Mouse (Mus musculus): Measurements from ENCODE around the gene Shc4. TPM values are rescaled to one million over a fixed set of nuclear protein-coding genes. Genes with fewer than 3 reads are reported as not detected.

The Shc4 gene
- 1 to 10 TPM; 5.4 to 6.0 TPM for total RNA-seq (2021)
- long read RNA-seq, experiment 1, full-length matches to known transcripts, result 2 of 4 reads
- long read RNA-seq, experiment 1, partial matches to known transcripts, result 0 of 4 reads
- long read RNA-seq, experiment 1, other reads (novel, unspliced or antisense), result 2 of 4 reads
- long read RNA-seq, experiment 2, partial matches to known transcripts, result 2 of 10 reads
- long read RNA-seq, experiment 2, other reads (novel, unspliced or antisense), result 8 of 10 reads

DNA sequence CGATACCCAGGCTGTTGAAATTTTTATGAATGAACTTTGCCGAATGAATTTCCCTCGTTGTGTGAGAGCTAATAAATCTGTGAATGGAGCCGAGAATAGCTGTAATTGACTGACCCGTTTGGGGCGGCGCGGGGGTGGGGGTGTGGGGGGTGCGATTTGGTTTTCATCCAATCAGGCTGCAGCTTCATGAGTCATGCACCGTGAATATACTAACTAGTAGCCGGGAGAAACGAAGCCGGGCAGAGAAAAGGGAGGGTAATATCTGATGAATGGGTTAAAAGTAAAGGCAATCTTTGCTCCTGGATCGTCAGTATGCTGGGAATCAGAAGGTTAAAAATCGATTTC is at the start of gene Shc4:
TSS of gene Shc4 (minus strand) at position 63 of the 345 bp plus-strand sequence.
- no peak for DNase-seq (ENCODE audit: low spot score in 2 of 2)

GRCm38 (mm10) chr2:125765029-125765428 is 41.1 kb upstream of the Shc4 start:
- DNase-seq (ENCODE audit: low spot score in 2 of 2), result no peak

DNA sequence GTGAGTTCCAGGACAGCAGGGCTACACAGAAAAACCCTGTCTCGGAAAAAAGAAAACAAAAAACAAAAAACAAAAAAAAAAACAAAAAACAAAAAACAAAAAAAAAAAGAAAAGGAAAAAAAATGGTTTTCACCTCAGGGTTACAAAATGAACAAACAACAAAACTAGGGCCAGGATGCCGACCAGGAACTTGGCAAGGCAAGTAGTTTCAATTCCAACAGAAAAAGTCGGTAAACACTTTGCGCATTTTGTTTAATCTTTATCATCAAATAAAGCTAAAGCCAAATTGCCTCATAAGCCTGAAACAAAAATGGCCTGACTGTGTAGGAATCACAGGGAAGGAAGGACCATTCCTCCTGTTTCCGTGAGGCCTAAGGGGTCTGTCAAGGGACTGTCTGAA is 40.6 kb upstream of the Shc4 start:
- DNase-seq (ENCODE audit: low spot score in 2 of 2), result no peak

- DNase-seq (ENCODE audit: low spot score in 2 of 2), result no peak
Observed at GRCm38 (mm10) chr2:125749330-125749729, 25.4 kb upstream of the Shc4 start.

DNA sequence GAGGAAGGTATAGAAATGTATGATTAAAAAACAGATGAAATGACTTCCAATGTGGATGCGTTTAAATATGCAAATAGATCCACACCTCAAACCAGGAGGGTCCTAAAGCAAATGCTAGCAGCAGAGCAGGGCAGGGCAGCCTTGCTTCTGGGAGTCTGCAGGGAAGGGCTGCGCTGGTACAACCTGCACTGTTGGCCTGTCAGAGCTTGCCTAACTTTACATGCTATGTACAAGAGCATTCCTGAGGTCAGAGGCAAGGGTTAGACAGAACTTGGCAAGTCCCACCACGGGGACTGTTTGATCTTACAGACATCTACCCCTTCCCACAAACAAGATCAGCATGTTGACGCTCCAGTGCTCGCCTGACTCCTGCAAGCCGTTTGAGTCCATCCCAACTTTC is 15.4 kb upstream of the Shc4 start:
- no peak for DNase-seq (ENCODE audit: low spot score in 2 of 2)

DNA sequence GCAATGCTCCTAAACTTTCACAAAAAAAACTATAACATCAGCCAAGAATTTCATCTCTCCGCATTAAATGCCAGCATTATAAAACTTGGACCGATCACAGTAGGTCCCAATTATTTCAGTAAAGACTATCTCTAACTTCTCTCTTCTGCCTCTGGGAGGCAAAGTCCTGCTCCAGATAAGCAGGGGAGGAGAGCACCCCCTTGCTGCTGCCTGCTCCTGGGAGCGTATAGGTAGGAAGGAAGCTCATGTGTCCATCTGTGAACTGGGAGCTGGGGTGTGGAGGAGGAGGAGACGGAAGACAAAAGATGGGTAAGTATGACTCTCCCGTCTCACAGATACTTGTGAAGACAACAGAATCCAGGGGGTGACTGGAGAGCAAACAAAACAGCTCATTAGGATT is 14.8 kb upstream of the Shc4 start:
- no peak for DNase-seq (ENCODE audit: low spot score in 2 of 2)

- no peak for DNase-seq (ENCODE audit: low spot score in 2 of 2)
Observed at GRCm38 (mm10) chr2:125736025-125736343, 12.0 kb upstream of the Shc4 start.

DNA sequence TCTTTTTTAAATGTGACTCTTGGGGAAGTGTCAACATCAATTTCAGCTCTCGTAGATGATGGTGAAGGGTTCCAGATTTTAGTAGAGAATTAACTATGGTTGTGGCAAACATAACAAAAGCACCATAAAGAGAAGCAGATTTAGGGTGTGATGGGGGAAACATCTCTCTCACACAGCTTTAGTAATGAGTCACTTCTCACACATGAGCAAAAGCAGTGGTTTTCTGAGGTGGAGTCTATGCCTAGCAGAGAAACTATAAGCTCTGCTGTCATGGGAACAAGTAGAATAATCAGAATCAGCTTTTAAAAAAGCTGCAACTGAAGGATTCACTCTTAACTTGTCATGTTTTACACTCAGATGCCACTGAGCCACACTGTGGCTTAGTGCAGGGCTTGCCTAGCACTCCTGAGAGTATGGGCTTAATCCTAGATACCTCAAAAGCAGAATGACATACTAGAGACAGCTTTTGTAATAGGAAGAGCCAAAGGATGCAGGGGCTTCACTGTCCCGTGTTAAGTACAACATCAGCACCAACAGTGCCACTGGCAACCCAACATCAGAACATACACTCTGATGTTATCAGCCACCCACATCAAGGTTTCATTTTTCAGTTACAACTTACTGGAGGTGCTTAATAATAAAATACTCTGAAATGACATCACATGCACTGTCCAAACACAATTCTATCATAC is 11.5 kb upstream of the Shc4 start:
- no peak for DNase-seq (ENCODE audit: low spot score in 2 of 2)

- DNase-seq (ENCODE audit: low spot score in 2 of 2), result no peak
Observed at GRCm38 (mm10) chr2:125734741-125735140, 10.8 kb upstream of the Shc4 start.

DNA sequence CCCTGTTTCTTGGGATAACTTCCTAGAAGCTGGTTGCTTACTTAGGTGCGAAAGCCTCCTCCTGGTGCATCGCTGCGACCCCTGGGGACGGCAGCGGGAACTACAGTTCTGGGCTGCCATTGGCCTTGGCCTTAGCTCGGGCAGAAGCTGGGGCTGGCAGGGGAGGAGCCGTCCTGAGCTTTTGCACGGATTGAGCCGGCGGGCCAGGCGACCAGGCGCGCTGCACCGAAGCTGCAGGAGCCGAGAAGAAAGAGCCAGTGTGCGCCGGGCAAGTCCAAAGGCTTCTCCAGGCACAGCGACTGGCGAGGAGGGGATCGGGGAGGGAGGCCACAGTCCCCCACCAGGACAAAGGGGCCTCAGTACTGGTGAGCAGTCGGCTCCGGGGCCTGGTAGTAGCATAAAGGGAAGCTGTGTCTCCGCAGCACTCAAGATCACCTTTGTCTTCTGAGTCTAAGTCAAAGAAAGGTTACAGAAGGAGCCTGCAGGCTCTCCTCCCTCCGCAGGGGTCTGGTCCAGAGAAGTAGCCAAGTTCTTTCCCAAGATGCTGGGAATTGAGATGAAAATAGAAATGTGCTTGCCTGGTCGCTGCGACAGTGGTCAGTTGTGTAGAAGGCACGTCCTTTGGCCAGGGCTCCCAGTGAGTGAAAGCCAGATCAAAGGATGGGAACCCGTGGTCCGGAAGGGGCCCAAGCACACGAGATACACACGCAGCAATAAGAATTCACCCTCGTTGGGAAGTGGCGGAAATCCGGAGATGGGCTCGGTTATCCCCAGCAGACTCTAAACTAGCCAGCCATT is 8.0 kb upstream of the Shc4 start:
- peak; percentile 95 for DNase-seq (ENCODE audit: low spot score in 2 of 2)

DNA sequence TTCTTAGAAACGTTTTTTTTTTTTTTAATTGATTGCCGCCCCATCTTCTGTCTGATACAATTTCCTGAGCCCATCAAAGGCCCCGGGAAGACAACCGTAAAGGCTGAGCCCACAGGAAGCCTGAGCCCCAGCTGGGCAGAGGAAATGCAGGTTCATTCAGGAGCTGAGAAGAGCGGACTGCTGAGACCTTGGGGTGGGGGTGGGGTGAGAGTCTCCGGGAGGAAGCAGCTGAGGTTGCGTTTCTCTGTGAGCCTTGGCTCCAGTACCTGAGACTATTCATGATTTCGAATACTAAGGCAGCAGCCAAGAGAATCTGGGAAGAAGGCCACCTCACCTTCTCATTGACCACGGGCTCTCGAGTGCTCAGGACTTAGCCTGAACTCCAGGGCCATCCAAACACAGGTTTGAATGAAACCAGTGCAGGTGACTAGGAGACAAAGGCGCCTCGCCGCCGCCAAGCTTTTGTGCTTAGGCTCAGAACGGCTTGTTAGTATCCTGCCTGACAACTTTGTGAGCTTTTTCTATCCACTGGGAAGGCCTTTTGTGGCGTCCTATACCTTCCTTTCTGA is 682 bp upstream of the Shc4 start:
- no peak for DNase-seq (ENCODE audit: low spot score in 2 of 2)

- peak in 1 of 2 experiments; percentile 25 for DNase-seq (ENCODE audit: low spot score in 2 of 2)
Observed at GRCm38 (mm10) chr2:125723408-125724085, 401 bp downstream of the Shc4 start.

GRCm38 (mm10) chr2:125723086-125723407 is 901 bp downstream of the Shc4 start:
- DNase-seq (ENCODE audit: low spot score in 2 of 2), result no peak

GRCm38 (mm10) chr2:125716599-125716998 is 7.3 kb downstream of the Shc4 start:
- DNase-seq (ENCODE audit: low spot score in 2 of 2), result no peak

DNA sequence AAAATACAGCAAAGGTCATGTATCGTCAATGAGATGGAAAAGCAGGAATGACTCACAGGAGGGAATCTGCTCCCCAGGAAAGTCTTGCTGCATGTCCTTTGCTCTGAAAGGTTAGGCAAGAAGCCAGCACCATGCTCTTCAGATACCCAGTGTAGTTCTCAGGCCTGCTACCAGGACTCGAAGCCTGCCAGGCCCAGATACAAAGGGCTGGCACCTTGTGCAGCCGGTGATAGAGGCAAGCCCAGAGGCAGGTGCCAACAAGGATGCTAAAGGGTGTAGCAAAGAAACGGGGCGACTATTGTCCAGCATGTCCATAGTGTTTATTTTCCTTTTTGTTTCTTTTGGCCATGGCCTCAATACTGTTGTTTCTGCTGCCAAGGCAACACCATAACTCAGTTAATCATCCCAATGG is 17.4 kb downstream of the Shc4 start:
- DNase-seq (ENCODE audit: low spot score in 2 of 2), result no peak

- no peak for DNase-seq (ENCODE audit: low spot score in 2 of 2)
Observed at GRCm38 (mm10) chr2:125704907-125705631, 18.9 kb downstream of the Shc4 start.

- no peak for DNase-seq (ENCODE audit: low spot score in 2 of 2)
Observed at GRCm38 (mm10) chr2:125702851-125703250, 21.1 kb downstream of the Shc4 start.

- DNase-seq (ENCODE audit: low spot score in 2 of 2), result no peak
Observed at GRCm38 (mm10) chr2:125701606-125702005, 22.3 kb downstream of the Shc4 start.

GRCm38 (mm10) chr2:125696219-125696618 is 27.7 kb downstream of the Shc4 start:
- DNase-seq (ENCODE audit: low spot score in 2 of 2), result no peak

DNA sequence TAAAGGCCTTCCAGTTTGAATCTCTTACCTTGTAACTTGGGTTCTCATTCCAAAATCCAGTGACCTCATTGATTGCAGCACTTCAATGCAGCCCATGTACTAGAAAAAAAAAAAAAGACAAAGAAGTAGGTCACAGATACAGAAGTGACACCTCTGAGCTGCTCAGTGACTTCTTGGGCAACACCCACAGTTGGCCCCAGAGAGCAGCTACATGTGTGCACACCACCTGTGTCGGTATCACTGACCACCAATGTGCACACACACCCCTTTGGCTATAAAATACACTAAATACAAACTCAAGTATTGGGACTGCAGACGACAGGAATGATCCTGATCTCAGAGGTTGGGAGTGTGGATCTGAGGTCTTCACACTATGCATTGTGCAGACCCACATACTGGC is 29.1 kb downstream of the Shc4 start:
- no peak for DNase-seq (ENCODE audit: low spot score in 2 of 2)

DNA sequence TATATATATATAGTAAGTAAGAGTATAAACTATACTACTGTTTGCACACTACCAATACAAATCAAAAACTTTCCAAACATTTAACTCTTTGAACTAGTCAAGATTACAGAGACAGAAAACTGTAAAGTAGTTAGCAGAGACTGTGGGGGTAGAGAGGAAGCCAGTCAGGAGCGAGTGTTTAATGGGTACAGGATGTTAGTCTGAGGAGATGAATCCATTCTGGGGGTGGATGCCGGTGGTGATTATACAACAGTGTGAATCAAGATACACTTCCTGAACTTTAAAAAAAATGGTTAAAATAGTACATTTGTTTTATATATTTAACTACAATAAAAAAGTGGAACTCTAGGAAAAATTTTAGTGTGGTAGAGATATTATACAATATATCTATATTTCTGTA is 31.9 kb downstream of the Shc4 start:
- DNase-seq (ENCODE audit: low spot score in 2 of 2), result no peak
